Mouse (Mus musculus) kidney, adult 10 weeks (tissue): ENCODE results near the gene 1700014D04Rik. TPM values are rescaled to one million over a fixed set of nuclear protein-coding genes. Genes with fewer than 3 reads are reported as not detected.

Source experiments
- polyA plus RNA-seq: library from polyadenylated mRNA; stranded (reverse); fragments of 350-450 nt; fragmentation: Illumina TruSeq; extraction: RNeasy Lipid Tissue Mini Kit (QIAGEN cat#74804); gene quantifications from one replicate; pipeline ENCODE4 v1.2.3, GENCODE M21; 2014; ENCODE audit warnings: low read depth, low replicate concordance

Gene 1700014D04Rik
- polyA plus RNA-seq: not detected

GRCm38 (mm10) chr13:59746711-59747110, at the start of gene 1700014D04Rik:
Gene 1700014D04Rik, minus strand, starts transcription at chr13:59746752.

GRCm38 (mm10) chr13:59782145-59782544, 35.6 kb upstream of the 1700014D04Rik start, which contains the start of gene Gm49354:
Gene Gm49354, minus strand, starts transcription at chr13:59782245.

GRCm38 (mm10) chr13:59769296-59770163, 23.0 kb upstream of the 1700014D04Rik start, which contains the start of gene Isca1:
Gene Isca1, minus strand, starts transcription at chr13:59769810.

GRCm38 (mm10) chr13:59731652-59732051, 14.9 kb downstream of the 1700014D04Rik start, which contains the start of gene Spata31d1d:
Gene Spata31d1d, minus strand, starts transcription at chr13:59731752.

GRCm38 (mm10) chr13:59711984-59712383, 34.6 kb downstream of the 1700014D04Rik start, which contains the start of gene Spata31d1b:
Gene Spata31d1b, plus strand, starts transcription at chr13:59712284.

GRCm38 (mm10) chr13:59710230-59710629, 36.3 kb downstream of the 1700014D04Rik start, which contains the start of gene Spata31d1a:
Gene Spata31d1a, minus strand, starts transcription at chr13:59710330.

GRCm38 (mm10) chr13:59694008-59694407, 52.5 kb downstream of the 1700014D04Rik start, which contains the start of gene 4921517D22Rik:
Gene 4921517D22Rik, minus strand, starts transcription at chr13:59694108.

Other genes starting within 250 kb of the 1700014D04Rik start
- 51.1 TPM for gene Agtpbp1, start 161.5 kb downstream of the 1700014D04Rik start, polyA plus RNA-seq
- 118 TPM for gene Naa35, start 161.5 kb downstream of the 1700014D04Rik start, polyA plus RNA-seq
- gene Golm1, start 70.9 kb downstream of the 1700014D04Rik start, polyA plus RNA-seq: 9.6 TPM
- not detected for gene 4921517D22Rik, start 52.6 kb downstream of the 1700014D04Rik start, polyA plus RNA-seq
- gene Spata31d1a, start 36.4 kb downstream of the 1700014D04Rik start, polyA plus RNA-seq: not detected
- gene Spata31d1b, start 34.5 kb downstream of the 1700014D04Rik start, polyA plus RNA-seq: not detected
- not detected for gene Spata31d1d, start 15.0 kb downstream of the 1700014D04Rik start, polyA plus RNA-seq
- gene Isca1, start 23.1 kb upstream of the 1700014D04Rik start, polyA plus RNA-seq: 138 TPM
- not detected for gene Gm49354, start 35.5 kb upstream of the 1700014D04Rik start, polyA plus RNA-seq
- 101 TPM for gene Tut7, start 76.4 kb upstream of the 1700014D04Rik start, polyA plus RNA-seq